ENCODE assay signal across 29 mouse cellular contexts in genomic region chr13:9333187-9333586, GRCm38 (mm10). TPM values are rescaled to one million over a fixed set of nuclear protein-coding genes. Genes with fewer than 3 reads are reported as not detected.
DNase-seq lines count a peak whose midpoint lies in the region; ATAC-seq lines count a peak whose summit lies in the region.
"Had no signal": no experiment of that assay in that cellular context is flagged by ENCODE, and none has a peak within 500 bp of the region (broad histone marks: within the 10 kb centered on the region; RNA-seq: fewer than 3 reads in every experiment).

No protein-coding gene starts in this region.

- peaks cover 20% of the 10 kb centered on the region for H3K4me1 ChIP-seq in heart, embryonic 16.5 days (ENCODE audit: control insufficient read depth, insufficient read depth, low read length)
- H3K4me1 ChIP-seq in heart, embryonic 11.5 days (ENCODE audit: control insufficient read depth, insufficient read depth, low read length): peaks cover 11% of the 10 kb centered on the region
- H3K4me1 ChIP-seq in hindbrain, embryonic 14.5 days (replicated peaks; ENCODE audit: control insufficient read depth, insufficient read depth, low read length): peaks cover 5% of the 10 kb centered on the region; the same call in 1 of the 2 replicates

- H3K27ac ChIP-seq in heart, embryonic 16.5 days (ENCODE audit: low read length): peak overlapping the region; percentile 40
- H3K27ac ChIP-seq in heart, embryonic 11.5 days (ENCODE audit: low read depth, low read length): no peak overlapping the region
- no peak overlapping the region for H3K27ac ChIP-seq in hindbrain, embryonic 14.5 days
- H3K27ac ChIP-seq: embryonic facial prominence, embryonic 13.5 days; embryonic facial prominence, embryonic 15.5 days; forebrain, embryonic 10.5 days; forebrain, embryonic 12.5 days had no signal

- H3K27me3 ChIP-seq in heart, embryonic 16.5 days (ENCODE audit: control insufficient read depth, insufficient read depth, low read length): no peaks in the 10 kb centered on the region
- H3K27me3 ChIP-seq in heart, embryonic 11.5 days (ENCODE audit: control insufficient read depth, insufficient read depth, low read length): no peaks in the 10 kb centered on the region
- H3K27me3 ChIP-seq in hindbrain, embryonic 14.5 days (ENCODE audit: control insufficient read depth, insufficient read depth, low read length): no peaks in the 10 kb centered on the region
- H3K27me3 ChIP-seq: CH12.LX; embryonic facial prominence, embryonic 13.5 days; embryonic facial prominence, embryonic 15.5 days; forebrain, embryonic 12.5 days; Patski had no signal

- no peaks in the 10 kb centered on the region for H3K9me3 ChIP-seq in heart, embryonic 16.5 days (replicated peaks; ENCODE audit: control insufficient read depth, low read length)
- no peaks in the 10 kb centered on the region for H3K9me3 ChIP-seq in heart, embryonic 11.5 days (replicated peaks; ENCODE audit: control insufficient read depth, low read length)
- no peaks in the 10 kb centered on the region for H3K9me3 ChIP-seq in hindbrain, embryonic 14.5 days (ENCODE audit: control insufficient read depth, low read length)
- H3K9me3 ChIP-seq: embryonic facial prominence, embryonic 13.5 days; embryonic facial prominence, embryonic 15.5 days; forebrain, embryonic 10.5 days; forebrain, embryonic 12.5 days; G1E had no signal

- H3K4me2 ChIP-seq in heart, embryonic 16.5 days (ENCODE audit: low read depth, low read length): no peak overlapping the region
- H3K4me2 ChIP-seq in heart, embryonic 11.5 days: no peak overlapping the region
- H3K4me2 ChIP-seq in hindbrain, embryonic 14.5 days (replicated peaks): no peak overlapping the region
- H3K4me2 ChIP-seq: embryonic facial prominence, embryonic 13.5 days; embryonic facial prominence, embryonic 15.5 days; forebrain, embryonic 12.5 days had no signal

- H3K4me3 ChIP-seq in heart, embryonic 16.5 days (ENCODE audit: low read length): no peak overlapping the region
- no peak overlapping the region for H3K4me3 ChIP-seq in heart, embryonic 11.5 days (ENCODE audit: low read depth, low read length)
- H3K4me3 ChIP-seq in hindbrain, embryonic 14.5 days (replicated peaks; ENCODE audit: low read length): no peak overlapping the region
- H3K4me3 ChIP-seq: embryonic facial prominence, embryonic 13.5 days; embryonic facial prominence, embryonic 15.5 days; erythroblast, embryonic 14.5 days; forebrain, embryonic 10.5 days; forebrain, embryonic 12.5 days had no signal

- H3K36me3 ChIP-seq in heart, embryonic 16.5 days (ENCODE audit: control insufficient read depth, insufficient read depth): no peaks in the 10 kb centered on the region
- H3K36me3 ChIP-seq in heart, embryonic 11.5 days (ENCODE audit: control insufficient read depth, insufficient read depth, low read length): no peaks in the 10 kb centered on the region
- no peaks in the 10 kb centered on the region for H3K36me3 ChIP-seq in hindbrain, embryonic 14.5 days (replicated peaks; ENCODE audit: control insufficient read depth, insufficient read depth)
- H3K36me3 ChIP-seq: embryonic facial prominence, embryonic 13.5 days; embryonic facial prominence, embryonic 15.5 days; forebrain, embryonic 10.5 days; forebrain, embryonic 12.5 days; G1E had no signal

- no peak for DNase-seq in frontal cortex, postnatal 10 days (ENCODE audit: low spot score in 2 of 2)
- peak; percentile 61 for DNase-seq in brain, adult 2 months (ENCODE audit: low read depth, low spot score)
- DNase-seq in hindbrain, embryonic 14.5 days (ENCODE audit: low spot score): no peak
- DNase-seq: adrenal gland, adult 8-10 months; adrenal gland, postnatal 14 days; adrenal gland, postnatal 36 days; B cell, adult 2 months; cerebellum, adult 11 months; cerebellum, adult 18-20 months; cerebellum, adult 8-10 months; cerebellum, adult 9-11 months; cerebellum, postnatal 14 days; cerebellum, postnatal 36 days; embryo, embryonic 11 days had no signal

- peak; percentile 84 for ATAC-seq in frontal cortex, adult (ENCODE audit: low TSS enrichment)
- no peak for ATAC-seq in heart, embryonic 16.5 days (replicated peaks; ENCODE audit: extremely low read depth, insufficient read depth, low FRiP score)
- ATAC-seq in heart, embryonic 11.5 days (replicated peaks; ENCODE audit: insufficient number of reproducible peaks, low FRiP score, low TSS enrichment): no peak
- no peak for ATAC-seq in hindbrain, embryonic 14.5 days (ENCODE audit: low FRiP score)
- ATAC-seq: activated CD4-positive, CD25-positive, alpha-beta regulatory T cell, adult 4 months; CD4-positive, CD25-positive, alpha-beta regulatory T cell, adult 4 months; forebrain, embryonic 14.5 days; forebrain, embryonic 16.5 days; Patski had no signal

- no peak overlapping the region for H3K9ac ChIP-seq in heart, embryonic 16.5 days (ENCODE audit: low read length)
- H3K9ac ChIP-seq in heart, embryonic 11.5 days (ENCODE audit: low read depth, low read length): no peak overlapping the region
- H3K9ac ChIP-seq in hindbrain, embryonic 14.5 days: no peak overlapping the region
- H3K9ac ChIP-seq: embryonic facial prominence, embryonic 13.5 days; embryonic facial prominence, embryonic 15.5 days; forebrain, embryonic 12.5 days had no signal

RNA-seq across cellular contexts. Expression of gene Dip2c, which starts 56.9 kb away (rescaled TPM):
- 5.6 and 6.8 TPM in 2 replicates for polyA plus RNA-seq in heart, embryonic 16.5 days (2015; fragmentation: Nextera tagmentation; extraction: Ambion mirVana)
- polyA plus RNA-seq in heart, embryonic 11.5 days (2014; fragmentation: Nextera tagmentation; extraction: Ambion mirVana): 4.4 and 6.0 TPM in 2 replicates
- 24.0 and 25.7 TPM in 2 replicates for polyA plus RNA-seq in hindbrain, embryonic 14.5 days (2014; fragmentation: Nextera tagmentation; extraction: Ambion mirVana)
- polyA plus RNA-seq: G1E had no signal
